Mouse (Mus musculus): Measurements from ENCODE around the gene Map6d1.

Map6d1 gene

DNA sequence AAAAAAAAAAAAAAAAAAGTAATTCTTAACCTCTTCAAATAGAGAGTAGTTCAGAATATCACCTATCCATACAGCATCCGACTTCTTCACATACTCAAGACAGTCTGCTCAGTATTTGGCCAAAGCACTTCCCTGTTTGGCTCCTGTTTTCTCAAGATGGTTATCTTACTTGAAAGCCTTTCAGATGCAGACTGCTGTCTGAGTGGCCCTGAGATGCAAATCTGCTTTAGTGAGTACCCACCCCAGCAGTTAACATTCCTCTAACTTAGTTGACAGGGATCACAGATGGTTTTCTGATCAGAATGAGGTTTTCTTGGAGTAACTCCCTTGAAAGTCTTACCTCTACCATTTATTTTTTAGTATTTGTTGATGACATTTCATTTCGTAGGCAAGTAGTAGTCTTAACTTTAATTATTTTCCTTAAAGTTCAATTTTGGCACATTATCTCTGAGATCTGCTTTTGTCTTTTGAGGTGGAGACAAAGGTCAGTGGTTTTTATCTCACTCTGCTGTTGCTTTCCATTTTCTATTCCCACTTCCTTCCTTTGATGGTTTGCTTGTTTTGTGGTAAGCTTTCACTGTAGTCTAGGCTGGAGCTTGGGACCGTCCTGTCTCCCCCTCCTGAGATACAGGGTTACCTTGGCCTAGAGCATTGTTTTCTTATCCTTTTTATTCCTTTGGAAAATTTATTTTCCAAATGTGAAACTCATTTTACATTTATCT, 49.8 kb downstream of the Map6d1 start:
- no peak for DNase-seq (ENCODE audit: low spot score)

GRCm38 (mm10) chr16:20185368-20185767, 55.8 kb downstream of the Map6d1 start:
- DNase-seq (ENCODE audit: low spot score) = peak; percentile 79

All from adipocyte (in vitro differentiated cells).